Mouse (Mus musculus) forebrain, postnatal 0 days (tissue): ENCODE results near the gene Mylk3. TPM values are rescaled to one million over a fixed set of nuclear protein-coding genes. Genes with fewer than 3 reads are reported as not detected.

Source experiments
- ATAC-seq: fragments of 200-750 bp; cut with Nextera tagmentation; 2 replicates; pipeline ENCODE4 v1.8.0; 2017; ENCODE audit warnings: mild to moderate bottlenecking, moderate library complexity
- DNase-seq: peaks from one replicate; pipeline ENCODE4 v3.0.0-alpha.2; 2015
- H3K27ac ChIP-seq: fragments of 300-500 bp; sonication (generic); 2 replicates; pipeline ENCODE4 v1.5.1; 2014; ENCODE audit warnings: low read depth, mild to moderate bottlenecking, antibody characterized with exemption, low read length, moderate library complexity, mixed read lengths
- H3K27me3 ChIP-seq: fragments of 300-500 bp; sonication (generic); 2 replicates; pipeline ENCODE4 v1.6.1; 2014; ENCODE audit warnings: mild to moderate bottlenecking, low read length, mixed read lengths; ENCODE audit not compliant: insufficient read depth
- H3K36me3 ChIP-seq: fragments of 300-500 bp; sonication (generic); 2 replicates; pipeline ENCODE4 v1.6.1; 2014; ENCODE audit warnings: mild to moderate bottlenecking, moderate library complexity; ENCODE audit not compliant: insufficient read depth
- H3K4me1 ChIP-seq: fragments of 300-500 bp; sonication (generic); 2 replicates; pipeline ENCODE4 v1.6.1; 2014; ENCODE audit warnings: antibody characterized with exemption; ENCODE audit not compliant: insufficient read depth
- H3K4me2 ChIP-seq: fragments of 300-500 bp; sonication (generic); 2 replicates; pipeline ENCODE4 v1.6.1; 2014; ENCODE audit warnings: low read depth, mild to moderate bottlenecking, moderate library complexity
- H3K4me3 ChIP-seq: fragments of 300-500 bp; sonication (generic); 2 replicates; pipeline ENCODE4 v1.5.1; 2014; ENCODE audit warnings: low read depth, low read length, mixed read lengths
- H3K9ac ChIP-seq: fragments of 300-500 bp; sonication (generic); 2 replicates; pipeline ENCODE4 v1.6.1; 2014; ENCODE audit warnings: mild to moderate bottlenecking
- H3K9me3 ChIP-seq: fragments of 300-500 bp; sonication (generic); 2 replicates; pipeline ENCODE4 v1.6.1; 2016; ENCODE audit warnings: low read length
- CTCF ChIP-seq: sonication (generic); IDR thresholded peaks from 2 replicates; pipeline ENCODE4 v1.5.1; 2016; ENCODE audit warnings: antibody characterized with exemption, control low read depth, low read depth
- WGBS: fragments of 180-500 bp; shearing (Covaris S2); extraction: QIAGEN DNeasy Blood & Tissue Kit; methylation state at CpG from one replicate; pipeline ENCODE4 v1.1.7; 2014; 5-methylcytosine and 5-hydroxymethylcytosine counted together
- polyA plus RNA-seq: library from polyadenylated mRNA; unstranded; fragments of >200 nt; fragmentation: Nextera tagmentation; extraction: Ambion mirVana; gene quantifications from 2 replicates; pipeline ENCODE4 v1.2.1, GENCODE M21; 2015
- total RNA-seq: library from RNA; depleted of rRNA; stranded (reverse); fragments of >200 nt; gene quantifications from 2 replicates; pipeline ENCODE4 v1.2.3, GENCODE M21; 2014

Mylk3 gene
- total and polyA plus RNA-seq, 2 experiments from 2014 or later, result 0.21 to 0.67 TPM

DNA sequence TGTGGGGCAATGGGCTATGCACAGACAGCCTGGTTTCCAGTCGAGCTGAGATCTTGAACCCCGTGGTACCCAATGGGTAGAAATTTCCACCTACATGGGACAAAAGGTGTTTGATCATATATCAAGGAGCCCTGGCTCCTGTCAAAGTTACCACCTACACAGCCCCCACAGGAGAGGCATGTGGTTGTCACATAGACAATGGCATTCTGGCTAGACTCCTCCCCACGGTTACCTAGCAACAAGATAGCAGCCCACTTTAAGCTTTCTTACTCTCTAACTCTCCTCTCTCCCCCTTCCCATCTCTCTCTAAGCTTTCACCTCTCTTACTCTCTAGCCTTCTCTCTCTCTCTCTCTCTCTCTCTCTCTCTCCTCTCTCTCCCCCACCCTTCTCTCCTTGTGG lies 19.3 kb upstream of the Mylk3 start:
- H3K4me1 ChIP-seq, result no peaks in the 10 kb centered on the region
- H3K27me3 ChIP-seq, result no peaks in the 10 kb centered on the region
- 50% methylated on average over 3 of the region's 3 CpGs for WGBS
- DNase-seq (no peak), ATAC-seq (peak; percentile 66; the same call in 1 of the 2 replicates)
- H3K9ac ChIP-seq, result no peak overlapping the region
- TF ChIP-seq CTCF, result no peak
- H3K9me3 ChIP-seq, result no peaks in the 10 kb centered on the region
- no peak overlapping the region for H3K4me3 ChIP-seq
- H3K36me3 ChIP-seq, result peaks cover 10% of the 10 kb centered on the region; the same call in 1 of the 2 replicates
- H3K27ac ChIP-seq, result no peak overlapping the region
- H3K4me2 ChIP-seq, result no peak overlapping the region

DNA sequence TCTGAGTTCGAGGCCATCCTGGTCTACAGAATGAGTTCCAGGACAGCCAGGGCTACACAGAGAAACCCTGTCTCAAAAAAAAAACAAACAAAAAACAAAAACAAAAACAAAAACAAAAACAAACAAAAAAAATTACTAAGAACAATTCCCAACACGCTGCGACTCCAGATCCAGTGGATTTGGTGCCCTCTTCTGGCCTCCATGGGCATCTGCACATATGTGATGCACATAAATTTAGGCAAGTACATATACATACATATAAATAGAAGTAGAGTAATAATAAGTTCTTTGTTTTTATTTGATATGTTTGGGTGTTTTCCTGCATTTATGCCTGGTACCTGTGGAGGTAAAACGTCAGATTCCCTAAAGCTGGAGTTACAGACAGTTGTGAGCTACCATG lies 12.4 kb upstream of the Mylk3 start:
- no peak for DNase-seq
- no peaks in the 10 kb centered on the region for H3K4me1 ChIP-seq
- peak; percentile 33 for TF ChIP-seq CTCF
- no peak for ATAC-seq
- H3K4me3 ChIP-seq, result no peak overlapping the region
- H3K27ac ChIP-seq, result no peak overlapping the region
- no peak overlapping the region for H3K4me2 ChIP-seq
- no peaks in the 10 kb centered on the region for H3K27me3 ChIP-seq
- no peak overlapping the region for H3K9ac ChIP-seq
- 88% methylated on average over 4 of the region's 4 CpGs for WGBS
- no peaks in the 10 kb centered on the region for H3K36me3 ChIP-seq
- no peaks in the 10 kb centered on the region for H3K9me3 ChIP-seq

DNA sequence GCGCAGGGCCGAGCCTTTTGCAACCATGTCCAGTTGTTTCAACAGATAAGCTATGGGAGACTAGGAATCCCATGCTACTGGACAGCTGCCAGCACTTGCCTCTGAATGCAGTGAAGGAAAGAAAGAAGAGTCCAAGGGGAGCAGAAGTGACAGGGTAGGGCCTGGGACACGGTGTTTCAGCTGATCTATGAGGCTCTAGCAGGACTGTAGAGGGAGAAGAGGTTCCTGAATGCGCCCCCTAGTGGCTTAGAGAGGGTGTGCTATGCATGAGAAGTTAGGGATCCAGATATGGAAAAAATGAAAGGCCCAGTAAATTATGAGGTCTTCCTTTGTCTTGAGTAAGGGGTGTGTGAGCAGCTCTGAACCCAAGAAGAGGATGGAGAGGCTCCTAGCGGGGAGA lies 11.4 kb upstream of the Mylk3 start:
- no peaks in the 10 kb centered on the region for H3K27me3 ChIP-seq
- no peak overlapping the region for H3K4me2 ChIP-seq
- H3K4me3 ChIP-seq, result no peak overlapping the region
- H3K9me3 ChIP-seq, result no peaks in the 10 kb centered on the region
- peak; percentile 39 for TF ChIP-seq CTCF
- H3K27ac ChIP-seq, result no peak overlapping the region
- H3K36me3 ChIP-seq, result no peaks in the 10 kb centered on the region
- DNase-seq, result no peak
- no peaks in the 10 kb centered on the region for H3K4me1 ChIP-seq
- ATAC-seq, result no peak
- H3K9ac ChIP-seq, result no peak overlapping the region
- 51% methylated on average over 5 of the region's 5 CpGs for WGBS

DNA sequence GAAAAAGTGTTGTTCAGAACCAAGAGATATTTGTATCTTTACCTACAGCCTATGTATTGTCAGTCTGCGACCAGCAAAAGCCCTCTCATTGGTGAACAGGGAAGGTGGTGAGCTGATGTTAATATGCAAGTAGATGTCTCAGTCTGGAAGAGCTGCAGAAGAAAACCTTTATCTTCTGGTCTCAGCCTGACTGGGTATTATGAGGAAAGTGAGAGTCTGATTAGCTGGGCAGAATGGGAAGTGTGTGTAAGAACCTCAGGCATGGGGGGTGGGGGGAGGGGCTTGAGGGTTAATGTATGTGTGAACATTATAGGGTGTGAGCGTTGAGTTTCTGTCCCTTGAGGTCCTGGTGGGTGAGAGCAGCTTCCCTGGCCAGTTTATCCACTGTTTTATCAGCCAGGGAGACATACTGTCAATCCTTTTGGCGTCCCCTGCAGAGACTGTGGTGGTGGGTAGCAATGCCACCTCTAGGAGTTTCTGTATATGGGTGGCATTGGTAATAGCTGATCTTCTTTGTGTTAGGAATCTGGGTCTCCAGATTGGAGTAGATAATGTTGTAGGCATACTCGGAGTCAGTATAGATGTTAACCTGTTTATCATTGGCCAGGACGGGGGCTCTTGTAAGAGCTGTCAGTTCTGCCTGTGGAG lies 10.4 kb upstream of the Mylk3 start:
- DNase-seq, result no peak
- ATAC-seq, result no peak
- Histone ChIP-seq H3K4me2 (no peak overlapping the region), H3K4me3 (no peak overlapping the region), H3K9ac (no peak overlapping the region), H3K4me1 (no peaks in the 10 kb centered on the region), H3K9me3 (no peaks in the 10 kb centered on the region), H3K27me3 (no peaks in the 10 kb centered on the region), H3K27ac (no peak overlapping the region), H3K36me3 (no peaks in the 10 kb centered on the region)
- TF ChIP-seq CTCF, result no peak
- WGBS, result 94% methylated on average over 5 of the region's 5 CpGs

DNA sequence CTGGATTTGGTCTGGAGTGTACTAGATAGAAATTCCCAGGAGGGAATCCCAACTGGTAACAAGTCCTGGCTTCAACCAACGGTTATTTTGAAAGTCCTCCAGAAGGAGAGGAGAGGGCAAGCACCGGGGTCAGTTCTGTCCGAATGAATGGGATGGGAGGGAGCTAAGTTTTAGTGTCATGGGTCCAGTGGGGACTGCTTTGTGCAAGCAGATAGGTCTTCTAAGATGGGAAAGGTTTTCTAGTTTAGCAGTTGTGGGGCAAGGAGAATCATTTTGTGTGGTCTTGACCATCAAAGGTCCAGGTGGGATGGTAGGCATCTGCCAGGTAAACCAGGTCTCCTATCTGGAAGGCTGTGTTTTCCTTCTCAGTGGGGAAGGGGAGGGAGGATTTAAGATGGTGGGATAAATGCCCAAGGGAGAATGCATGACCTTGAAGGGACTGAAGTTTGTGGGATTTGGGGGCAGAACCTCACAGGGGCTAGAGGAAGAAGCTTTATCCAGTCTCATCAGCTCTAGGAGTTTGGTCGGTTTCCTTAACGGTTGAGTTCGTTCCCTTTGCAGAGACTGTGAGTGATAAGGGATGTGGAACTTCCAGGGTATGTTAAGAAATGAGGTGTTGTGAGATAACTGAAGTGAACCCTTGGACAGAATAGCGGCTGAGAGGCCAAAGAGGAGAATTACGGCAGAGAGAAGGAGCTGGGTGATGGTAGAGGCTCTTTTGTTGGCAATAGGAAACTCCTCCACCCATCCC lies 9.7 kb upstream of the Mylk3 start:
- Histone ChIP-seq H3K27me3 (no peaks in the 10 kb centered on the region), H3K9me3 (no peaks in the 10 kb centered on the region), H3K9ac (no peak overlapping the region), H3K4me3 (no peak overlapping the region), H3K4me1 (no peaks in the 10 kb centered on the region), H3K4me2 (no peak overlapping the region), H3K36me3 (no peaks in the 10 kb centered on the region), H3K27ac (no peak overlapping the region)
- ATAC-seq (no peak), DNase-seq (no peak)
- TF ChIP-seq CTCF, result no peak
- 87% methylated on average over 8 of the region's 8 CpGs for WGBS

DNA sequence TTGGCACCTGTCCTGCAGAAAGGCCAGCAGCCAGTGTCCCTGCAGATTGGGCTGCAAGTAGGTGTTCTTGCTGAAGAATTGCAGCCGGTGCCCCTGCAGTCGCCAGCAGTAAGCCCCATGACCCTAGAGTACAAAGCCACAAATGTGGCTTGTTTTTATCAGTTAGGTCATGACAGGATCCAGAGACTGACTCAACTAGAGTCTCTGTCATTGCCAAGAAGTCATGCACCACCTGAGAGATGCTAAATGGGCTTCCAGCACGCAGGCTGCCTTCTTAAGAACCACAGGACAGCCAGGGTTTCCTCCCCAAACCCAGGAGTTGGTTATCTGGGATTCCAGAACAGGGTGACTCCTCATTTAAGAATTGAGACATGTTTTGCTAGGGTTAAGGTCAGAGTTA lies 8.9 kb upstream of the Mylk3 start:
- H3K9me3 ChIP-seq, result no peaks in the 10 kb centered on the region
- WGBS, result 82% methylated on average over 3 of the region's 3 CpGs
- H3K36me3 ChIP-seq, result no peaks in the 10 kb centered on the region
- TF ChIP-seq CTCF, result no peak
- no peaks in the 10 kb centered on the region for H3K4me1 ChIP-seq
- DNase-seq, result no peak
- no peak for ATAC-seq
- H3K4me2 ChIP-seq, result no peak overlapping the region
- H3K27ac ChIP-seq, result no peak overlapping the region
- no peak overlapping the region for H3K9ac ChIP-seq
- H3K4me3 ChIP-seq, result no peak overlapping the region
- H3K27me3 ChIP-seq, result no peaks in the 10 kb centered on the region

DNA sequence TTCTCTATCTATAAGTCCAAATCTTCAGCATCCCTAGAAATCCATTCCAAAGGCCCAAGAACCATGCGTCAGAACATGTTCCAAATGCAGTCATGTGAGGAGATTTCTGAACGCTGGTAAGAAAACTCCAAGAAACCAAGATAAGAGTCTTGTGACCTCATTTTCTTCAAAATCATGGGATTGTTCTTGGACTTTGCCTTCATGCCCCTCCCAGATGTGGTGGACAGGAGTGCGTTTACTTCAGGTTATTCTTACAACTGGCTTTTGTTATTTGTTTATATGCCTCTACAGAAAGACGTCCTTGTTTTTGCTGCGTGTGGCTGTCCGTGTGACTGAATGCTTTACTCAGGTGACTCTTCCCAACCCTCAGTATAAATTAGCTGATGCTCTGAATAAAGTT lies 7.1 kb upstream of the Mylk3 start:
- Histone ChIP-seq H3K27ac (no peak overlapping the region), H3K9ac (no peak overlapping the region), H3K4me2 (no peak overlapping the region), H3K36me3 (no peaks in the 10 kb centered on the region), H3K4me3 (no peak overlapping the region), H3K9me3 (no peaks in the 10 kb centered on the region), H3K4me1 (no peaks in the 10 kb centered on the region), H3K27me3 (no peaks in the 10 kb centered on the region)
- no peak for ATAC-seq
- WGBS, result 93% methylated on average over 6 of the region's 6 CpGs
- TF ChIP-seq CTCF, result no peak
- DNase-seq, result no peak
